Mouse (Mus musculus) right cerebral cortex, postnatal 10 days (tissue): ENCODE measurements at regions not wholly inside any gene's neighbourhood (a gene's known extent, or its start where the extent isn't known, plus 50 kb on each side); places are given as distances from the start of the nearest gene placed in this dataset.
A peak's percentile ranks its signal among the peaks of the same experiment; 100 is the strongest.

Experiments
- DNase-seq, 2 experiments: peaks; one replicate each; pipeline ENCODE4 v3.0.0; 2021; ENCODE audit warnings: low spot score in 2 of 2

DNA sequence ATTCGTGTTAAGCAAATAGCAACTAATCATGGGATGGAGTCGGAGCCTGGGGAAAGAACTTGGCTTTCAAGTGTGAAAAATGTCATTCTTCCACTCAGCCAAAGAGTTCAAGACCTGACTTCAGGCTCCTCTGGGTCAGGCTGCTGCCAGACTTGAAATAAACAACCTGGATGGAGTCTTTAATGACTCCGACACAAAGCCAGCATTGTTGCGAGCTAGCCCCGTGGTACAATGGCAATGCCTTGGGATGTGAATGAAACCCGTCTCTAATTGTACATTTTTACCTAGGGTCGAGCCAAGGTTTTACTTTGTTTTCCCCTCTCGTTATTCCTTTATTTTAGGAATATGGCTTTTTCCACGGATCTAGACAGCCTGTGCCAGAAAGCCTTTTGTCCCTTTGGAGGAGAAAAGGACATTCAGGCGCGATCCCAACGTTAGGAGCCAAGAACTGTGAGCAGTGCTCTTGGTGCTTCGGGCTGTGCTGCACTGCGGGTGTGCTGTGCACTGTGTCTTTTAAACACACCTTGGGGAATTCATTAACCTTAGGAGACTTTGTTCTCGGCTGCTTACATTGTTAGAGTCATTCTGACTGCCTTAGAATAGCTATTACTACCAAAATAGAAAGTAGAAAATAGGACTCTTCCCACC is 398.1 kb downstream of the Cd83 start:
- no peak for DNase-seq

DNA sequence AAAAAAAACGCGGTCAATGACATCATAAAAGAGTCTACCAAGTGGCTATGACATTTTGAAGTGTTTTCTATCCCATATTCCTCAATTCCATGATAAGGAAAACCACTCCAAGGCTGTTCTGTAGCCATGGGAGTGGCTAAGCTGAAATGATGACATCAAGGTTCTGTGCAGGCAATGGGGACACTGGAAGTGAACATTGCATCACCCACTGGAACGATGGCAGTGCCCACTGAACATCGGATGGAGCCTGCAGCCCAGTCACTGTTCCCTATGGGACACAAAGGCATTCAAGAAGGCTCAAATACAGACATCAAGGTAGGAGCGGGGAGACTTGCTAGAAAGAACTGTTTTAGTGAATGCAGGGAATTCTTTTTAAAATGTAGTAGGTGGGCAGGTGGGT is 410.8 kb downstream of the Cd83 start:
- DNase-seq: no peak

GRCm38 (mm10) chr13:44206042-44206441 is 421.5 kb downstream of the Cd83 start:
- DNase-seq: no peak

DNA sequence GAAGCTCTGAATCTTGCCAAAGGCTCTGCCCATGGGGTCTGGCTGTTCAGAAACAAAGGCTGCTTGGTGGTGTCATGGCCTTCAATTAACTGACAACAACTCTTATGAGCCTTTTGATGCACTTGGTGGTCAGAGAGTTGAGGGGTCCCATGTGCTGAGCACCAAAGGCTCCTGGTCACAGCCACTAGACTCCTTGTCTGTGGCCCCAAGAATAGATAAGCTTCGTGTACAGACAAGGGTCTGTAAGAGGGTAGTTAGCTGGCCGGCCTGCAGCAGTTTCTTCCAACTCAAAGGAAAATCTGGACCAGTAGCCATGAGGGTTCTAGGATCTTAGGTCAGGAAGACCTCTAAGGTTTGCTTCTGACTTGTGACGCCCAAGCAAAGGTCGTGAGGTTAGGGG is 421.9 kb downstream of the Cd83 start:
- no peak for DNase-seq

- DNase-seq: no peak
Measured at GRCm38 (mm10) chr13:44207400-44208005, 422.9 kb downstream of the Cd83 start.

- DNase-seq: no peak
Measured at GRCm38 (mm10) chr13:44209036-44209435, 424.5 kb downstream of the Cd83 start.

- no peak for DNase-seq
Measured at GRCm38 (mm10) chr13:44210123-44210522, 425.5 kb downstream of the Cd83 start.

- no peak for DNase-seq
Measured at GRCm38 (mm10) chr13:44212356-44212755, 427.8 kb downstream of the Cd83 start.

- no peak for DNase-seq
Measured at GRCm38 (mm10) chr13:44212936-44213335, 428.4 kb downstream of the Cd83 start.

DNA sequence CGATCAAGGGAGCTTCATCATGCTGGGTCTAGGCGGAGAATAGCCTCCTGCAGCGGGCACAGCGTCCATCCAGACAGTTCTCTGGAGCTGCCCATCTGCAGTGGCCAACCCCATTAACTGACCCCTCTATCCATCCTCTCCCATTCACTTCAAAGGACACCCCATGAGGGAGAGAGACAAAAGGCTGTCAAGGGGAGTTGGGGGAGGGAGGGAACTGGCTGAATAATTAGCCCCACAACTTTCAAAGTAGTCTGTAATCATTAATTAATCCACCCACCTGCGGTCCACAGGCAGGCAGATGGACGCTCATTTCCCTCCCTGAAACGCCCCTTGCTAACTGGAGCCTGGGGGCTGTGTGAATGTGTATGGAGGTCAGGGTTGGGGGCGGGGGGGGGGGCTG is 433.7 kb downstream of the Cd83 start:
- DNase-seq: no peak

DNA sequence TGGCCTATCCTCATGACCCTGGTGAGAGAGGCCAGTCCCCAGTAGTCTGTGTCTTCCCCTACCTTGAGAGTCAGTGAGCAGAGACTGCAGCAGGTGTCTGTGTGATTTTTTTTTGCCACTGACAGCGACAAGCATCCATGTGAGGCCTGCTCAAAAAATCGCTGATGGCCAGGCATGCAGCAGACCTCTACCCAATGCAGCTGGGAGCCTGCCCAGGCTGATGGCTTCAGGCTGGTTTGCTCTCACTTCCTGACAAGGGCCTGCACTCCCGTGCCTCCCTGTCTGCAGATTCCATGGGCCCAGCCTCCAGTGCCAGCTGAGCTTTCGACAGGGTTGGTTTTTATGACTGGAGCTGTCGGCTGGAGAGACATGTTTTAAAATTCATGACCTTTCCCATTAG is 437.1 kb downstream of the Cd83 start:
- no peak for DNase-seq

DNA sequence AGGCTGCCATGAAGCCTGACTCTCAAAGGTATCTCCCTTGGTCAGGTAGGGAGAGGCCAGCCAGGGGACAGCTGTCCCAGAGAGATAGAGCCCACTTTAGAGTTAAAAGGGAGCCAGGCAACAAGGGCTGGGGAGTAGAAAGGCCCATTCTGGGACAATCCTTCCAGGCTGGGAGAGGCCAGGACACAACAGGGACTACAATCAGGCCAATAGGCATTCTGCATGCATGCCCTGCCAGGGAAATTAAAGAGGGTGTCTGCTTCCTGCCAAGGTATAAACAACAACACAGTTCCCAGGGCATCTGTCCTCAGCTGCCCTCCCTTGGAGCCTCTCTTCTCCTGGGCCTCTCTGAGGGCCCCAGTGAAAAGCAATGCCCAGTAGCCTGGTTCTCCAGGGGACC is 437.8 kb downstream of the Cd83 start:
- peak; percentile 58 to 72 for DNase-seq

DNA sequence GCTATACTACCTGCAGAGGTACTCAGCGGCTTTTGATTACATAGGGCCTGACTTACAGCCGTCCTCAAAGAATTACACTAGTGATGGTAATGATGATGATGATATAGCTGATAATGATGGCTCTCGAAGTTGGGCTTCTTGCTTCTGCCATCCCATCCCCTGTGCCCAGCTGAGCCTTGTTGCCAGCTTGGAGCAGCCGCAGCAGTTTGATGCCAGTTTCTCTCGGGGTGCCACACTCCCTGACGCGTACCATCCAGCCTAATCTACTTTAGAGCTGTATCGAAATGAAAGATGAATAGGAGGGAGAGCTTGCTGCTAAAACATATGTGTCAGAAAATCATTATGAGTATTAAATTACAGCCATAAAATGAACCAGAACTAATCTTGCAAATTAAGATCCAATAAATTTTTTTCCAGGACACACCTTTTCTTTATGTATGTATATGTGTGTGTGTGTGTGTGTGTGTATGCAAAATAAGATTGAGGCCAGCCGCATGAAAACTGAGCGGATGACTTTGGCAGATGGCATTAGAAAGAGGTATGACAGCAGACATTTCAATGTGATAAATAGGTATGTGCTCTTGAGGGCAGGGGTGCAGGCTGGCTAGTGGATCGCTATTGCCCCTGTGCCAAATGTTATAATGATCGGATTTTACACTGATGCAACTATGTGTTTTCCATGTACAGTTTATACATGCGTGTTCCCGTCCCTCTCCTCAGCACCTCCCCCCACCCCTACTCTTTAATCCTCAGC is 443.3 kb downstream of the Cd83 start:
- peak in 1 of 2 experiments; percentile 44 for DNase-seq

DNA sequence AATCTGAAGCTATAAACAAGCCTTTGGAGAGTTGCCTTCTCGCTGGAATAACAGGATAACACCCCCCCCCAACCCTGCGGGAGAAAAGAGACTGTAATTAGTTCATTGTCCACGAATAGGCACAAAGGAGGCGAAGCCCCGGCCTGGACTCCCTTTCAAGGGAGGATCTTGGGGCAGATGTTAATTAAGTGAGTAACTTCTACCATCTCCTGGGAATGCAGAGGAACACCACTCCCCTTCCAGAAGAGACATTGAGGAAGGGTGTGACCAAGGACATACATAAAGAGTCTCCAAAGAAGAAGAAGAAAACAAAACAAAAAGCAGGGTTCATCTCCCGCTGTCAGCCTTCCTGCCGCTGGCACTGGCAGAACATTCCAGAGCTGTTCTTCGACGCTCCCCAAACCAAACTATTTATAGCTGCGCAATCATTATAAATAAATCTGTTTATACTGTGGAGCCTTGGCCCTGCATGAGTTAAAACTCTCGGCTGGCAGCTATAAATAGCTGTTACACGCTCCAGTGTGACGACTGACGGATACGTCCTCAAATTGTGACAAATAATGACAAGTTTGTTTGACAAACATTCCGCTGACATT is 444.1 kb downstream of the Cd83 start:
- no peak for DNase-seq

GRCm38 (mm10) chr13:44229136-44229611 is 444.6 kb downstream of the Cd83 start:
- no peak for DNase-seq

DNA sequence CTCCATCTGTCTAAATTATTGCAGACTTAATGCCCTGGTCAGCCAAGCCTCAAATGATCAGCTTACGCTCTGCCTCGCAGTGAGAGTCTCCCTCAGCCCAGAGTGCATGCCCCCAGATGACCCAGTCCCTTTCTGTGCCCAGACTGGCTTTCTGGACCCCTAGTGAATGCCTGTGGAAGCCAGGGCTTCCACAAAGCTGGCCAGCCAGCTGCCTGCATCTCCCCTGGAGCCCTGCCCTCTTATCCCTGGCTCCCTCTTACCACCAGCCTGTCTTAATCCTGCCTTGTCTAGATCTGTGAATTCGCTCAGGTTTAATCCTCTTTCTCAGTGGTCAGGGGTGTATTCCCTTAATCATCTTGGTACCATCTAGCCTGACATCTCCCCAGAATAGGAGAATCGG is 446.8 kb downstream of the Cd83 start:
- DNase-seq: no peak

GRCm38 (mm10) chr13:44231868-44232715 is 447.5 kb downstream of the Cd83 start:
- DNase-seq: peak; percentile 89 to 94

DNA sequence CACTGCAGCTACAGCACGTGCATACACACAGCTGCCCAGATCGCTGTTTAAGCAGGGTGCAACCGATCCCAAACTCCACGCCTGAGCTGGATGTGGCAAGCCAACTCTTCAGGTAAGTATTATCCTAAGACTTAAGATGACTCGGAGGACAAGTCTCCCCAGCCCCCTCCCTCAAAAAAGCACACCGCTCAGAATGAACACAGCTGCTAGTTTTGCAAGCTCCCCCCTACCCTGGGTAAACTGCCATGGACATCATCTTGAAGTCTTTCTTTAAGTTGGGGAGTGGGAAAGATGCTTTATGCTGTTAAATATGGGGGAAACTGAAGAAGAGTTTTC is 448.1 kb downstream of the Cd83 start:
- DNase-seq: no peak

DNA sequence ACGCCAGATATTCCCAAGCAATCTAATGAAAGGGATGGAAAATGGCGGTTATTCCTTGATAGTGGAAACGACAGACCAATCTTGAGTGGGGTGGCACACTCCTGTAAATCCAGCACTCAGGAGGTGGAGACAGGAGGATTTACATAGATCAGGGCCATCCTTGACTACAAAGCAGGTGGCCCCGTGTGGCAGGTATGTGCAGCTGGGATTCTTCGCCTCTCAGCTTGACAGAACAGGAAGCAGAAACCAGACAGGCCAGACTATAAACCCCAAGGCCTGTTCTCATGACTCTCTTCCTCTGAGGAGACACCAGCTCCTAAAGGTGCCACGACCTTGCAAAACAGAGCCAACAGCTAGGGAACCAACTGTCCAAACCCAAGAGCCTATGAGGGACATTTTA is 449.7 kb downstream of the Cd83 start:
- no peak for DNase-seq

- peak; percentile 40 to 47 for DNase-seq
Measured at GRCm38 (mm10) chr13:44235236-44235635, 450.7 kb downstream of the Cd83 start.

- DNase-seq: no peak
Measured at GRCm38 (mm10) chr13:44235941-44236340, 451.4 kb downstream of the Cd83 start.

- peak; percentile 84 to 85 for DNase-seq
Measured at GRCm38 (mm10) chr13:44238308-44238707, 453.7 kb downstream of the Cd83 start.
